ENCODE assay signal across 8 mouse cellular contexts in the genomic region with DNA sequence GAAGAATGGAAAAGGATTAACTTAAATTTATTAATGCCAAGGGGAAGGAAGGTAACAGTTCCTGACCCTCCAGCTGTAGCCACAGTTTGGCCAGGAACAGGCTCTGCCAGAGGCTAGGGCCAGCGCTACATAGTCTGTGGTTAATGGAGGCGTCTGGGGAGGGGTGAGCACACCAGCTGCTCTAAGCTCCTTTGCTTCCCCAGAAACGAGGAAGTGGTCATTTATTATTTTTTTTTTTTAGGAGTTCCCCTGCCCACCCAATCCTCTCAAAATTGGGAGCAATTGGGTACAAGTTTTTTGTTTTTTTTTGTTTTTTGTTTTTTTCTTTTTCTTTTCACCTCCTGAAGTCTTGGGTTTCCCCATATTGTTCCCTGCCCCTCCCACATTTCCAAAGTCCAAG. TPM values are rescaled to one million over a fixed set of nuclear protein-coding genes. Genes with fewer than 3 reads are reported as not detected.
DNase-seq lines count a peak whose midpoint lies in the region; ATAC-seq lines count a peak whose summit lies in the region.

No protein-coding gene starts in this region.

- peak overlapping the region; percentile 77 for H3K4me2 ChIP-seq in lung, embryonic 15.5 days
- H3K4me2 ChIP-seq in embryonic facial prominence, embryonic 13.5 days: peak overlapping the region; percentile 71
- H3K4me2 ChIP-seq in limb, embryonic 12.5 days: peak overlapping the region; percentile 64
- H3K4me2 ChIP-seq in neural tube, embryonic 14.5 days (ENCODE audit: low read depth, low read length): peak overlapping the region; percentile 88; the same call in 1 of the 2 replicates

- no peaks in the 10 kb centered on the region for H3K27me3 ChIP-seq in lung, embryonic 15.5 days
- H3K27me3 ChIP-seq in embryonic facial prominence, embryonic 13.5 days: no peaks in the 10 kb centered on the region
- no peaks in the 10 kb centered on the region for H3K27me3 ChIP-seq in limb, embryonic 12.5 days
- peaks cover 4% of the 10 kb centered on the region; the same call in 1 of the 2 replicates for H3K27me3 ChIP-seq in neural tube, embryonic 14.5 days (ENCODE audit: control insufficient read depth, insufficient read depth, low read length)

- H3K9ac ChIP-seq in lung, embryonic 15.5 days: 0 out of 2 replicates have a peak overlapping the region, but pooled peaks have one; percentile 27
- H3K9ac ChIP-seq in embryonic facial prominence, embryonic 13.5 days: peak overlapping the region; percentile 52; the same call in 1 of the 2 replicates
- 0 out of 2 replicates have a peak overlapping the region, but pooled peaks have one; percentile 99 for H3K9ac ChIP-seq in limb, embryonic 12.5 days (replicated peaks)
- H3K9ac ChIP-seq in neural tube, embryonic 14.5 days (replicated peaks; ENCODE audit: low read depth, low read length): no peak overlapping the region

- H3K27ac ChIP-seq in lung, embryonic 15.5 days: peak overlapping the region; percentile 99
- H3K27ac ChIP-seq in embryonic facial prominence, embryonic 13.5 days: peak overlapping the region; percentile 97; the same call in 1 of the 2 replicates
- H3K27ac ChIP-seq in limb, embryonic 12.5 days: peak overlapping the region; percentile 67; the same call in 1 of the 2 replicates
- H3K27ac ChIP-seq in neural tube, embryonic 14.5 days (ENCODE audit: low read depth, low read length): no peak overlapping the region

- DNase-seq in lung, adult 18-20 months: no peak
- DNase-seq in urinary bladder, postnatal 14 days (ENCODE audit: low spot score): no peak
- no peak for DNase-seq in ovary, postnatal 10 days (ENCODE audit: low spot score)
- DNase-seq in gastrocnemius, adult 18-20 months (ENCODE audit: low spot score): no peak

- peak overlapping the region; percentile 95 for H3K4me3 ChIP-seq in lung, embryonic 15.5 days
- H3K4me3 ChIP-seq in embryonic facial prominence, embryonic 13.5 days: peak overlapping the region; percentile 98
- H3K4me3 ChIP-seq in limb, embryonic 12.5 days (replicated peaks): peak overlapping the region; percentile 99
- H3K4me3 ChIP-seq in neural tube, embryonic 14.5 days (ENCODE audit: low read depth, low read length): peak overlapping the region; percentile 100; the same call in 1 of the 2 replicates

- 12% methylated on average over 3 of the region's 3 CpGs for WGBS in lung, embryonic 15.5 days
- WGBS in embryonic facial prominence, embryonic 13.5 days: 23% methylated on average over 3 of the region's 3 CpGs
- WGBS in limb, embryonic 12.5 days: 12% methylated on average over 3 of the region's 3 CpGs
- WGBS in neural tube, embryonic 14.5 days: 16% methylated on average over 3 of the region's 3 CpGs

- peaks cover 31% of the 10 kb centered on the region for H3K36me3 ChIP-seq in lung, embryonic 15.5 days
- peaks cover 47% of the 10 kb centered on the region for H3K36me3 ChIP-seq in embryonic facial prominence, embryonic 13.5 days
- peaks cover 52% of the 10 kb centered on the region for H3K36me3 ChIP-seq in limb, embryonic 12.5 days
- peaks cover 29% of the 10 kb centered on the region for H3K36me3 ChIP-seq in neural tube, embryonic 14.5 days (ENCODE audit: control insufficient read depth, insufficient read depth, low read length)

- H3K4me1 ChIP-seq in lung, embryonic 15.5 days: peaks cover 20% of the 10 kb centered on the region
- H3K4me1 ChIP-seq in embryonic facial prominence, embryonic 13.5 days: peaks cover 21% of the 10 kb centered on the region
- H3K4me1 ChIP-seq in limb, embryonic 12.5 days (replicated peaks): peaks cover 13% of the 10 kb centered on the region
- peaks cover 8% of the 10 kb centered on the region for H3K4me1 ChIP-seq in neural tube, embryonic 14.5 days (ENCODE audit: control insufficient read depth, insufficient read depth, low read length)

- no peak for ATAC-seq in lung, embryonic 15.5 days (ENCODE audit: borderline replicate concordance, extremely low read depth, low FRiP score, low TSS enrichment)
- no peak for ATAC-seq in embryonic facial prominence, embryonic 13.5 days (ENCODE audit: insufficient number of reproducible peaks, insufficient read depth, low FRiP score, low TSS enrichment, low read depth)
- ATAC-seq in limb, embryonic 12.5 days (ENCODE audit: insufficient number of reproducible peaks, insufficient read depth, low FRiP score, low TSS enrichment, low read depth): no peak
- no peak for ATAC-seq in neural tube, embryonic 14.5 days (ENCODE audit: low read depth)

- H3K9me3 ChIP-seq in lung, embryonic 15.5 days: no peaks in the 10 kb centered on the region
- no peaks in the 10 kb centered on the region for H3K9me3 ChIP-seq in embryonic facial prominence, embryonic 13.5 days
- H3K9me3 ChIP-seq in limb, embryonic 12.5 days: no peaks in the 10 kb centered on the region
- H3K9me3 ChIP-seq in neural tube, embryonic 14.5 days (ENCODE audit: control insufficient read depth, low read length): no peaks in the 10 kb centered on the region

RNA-seq across cellular contexts. Expression of a gene that starts 0.9 kb away (rescaled TPM):
- polyA plus RNA-seq in lung, embryonic 15.5 days (2015; fragmentation: Nextera tagmentation; extraction: Ambion mirVana): 62.4 and 64.6 TPM in 2 replicates
- polyA plus RNA-seq in embryonic facial prominence, embryonic 13.5 days (2015; fragmentation: Nextera tagmentation; extraction: Ambion mirVana): 74.6 TPM in 2 replicates
- polyA plus RNA-seq in limb, embryonic 12.5 days (2016; fragmentation: Nextera tagmentation; extraction: Ambion mirVana): 83.2 and 84.7 TPM in 2 replicates
- 43.6 and 61.4 TPM in 2 replicates for polyA plus RNA-seq in neural tube, embryonic 14.5 days (2014; fragmentation: Nextera tagmentation; extraction: Ambion mirVana)
- total RNA-seq in gastrocnemius, adult 18-20 months (2021): 10 to 100 TPM; 13.0 to 14.2 TPM

RNA-seq across cellular contexts. Expression of a gene that starts 59.4 kb away (rescaled TPM):
- 31.4 and 33.3 TPM in 2 replicates for polyA plus RNA-seq in lung, embryonic 15.5 days (2015; fragmentation: Nextera tagmentation; extraction: Ambion mirVana)
- 47.4 and 49.9 TPM in 2 replicates for polyA plus RNA-seq in embryonic facial prominence, embryonic 13.5 days (2015; fragmentation: Nextera tagmentation; extraction: Ambion mirVana)
- 49.6 and 53.7 TPM in 2 replicates for polyA plus RNA-seq in limb, embryonic 12.5 days (2016; fragmentation: Nextera tagmentation; extraction: Ambion mirVana)
- 49.6 and 59.6 TPM in 2 replicates for polyA plus RNA-seq in neural tube, embryonic 14.5 days (2014; fragmentation: Nextera tagmentation; extraction: Ambion mirVana)
- total RNA-seq in gastrocnemius, adult 18-20 months (2021): 10 to 100 TPM; 26.9 to 29.6 TPM
